Mouse (Mus musculus) midbrain, embryonic 15.5 days (tissue): ENCODE measurements at regions not wholly inside any gene's neighbourhood (a gene's known extent, or its start where the extent isn't known, plus 50 kb on each side); places are given as distances from the start of the nearest gene placed in this dataset.

Experiments used
- ATAC-seq: fragments of 200-750 bp; cut with Nextera tagmentation; replicated peaks from 2 replicates; pipeline ENCODE4 v1.8.0; 2017; ENCODE audit warnings: moderate TSS enrichment
- H3K27ac ChIP-seq: fragments of 300-500 bp; sonication (generic); 2 replicates; pipeline ENCODE4 v1.5.1; 2015; ENCODE audit warnings: mild to moderate bottlenecking, inconsistent platforms
- H3K27me3 ChIP-seq: fragments of 300-500 bp; sonication (generic); replicated peaks from 2 replicates; pipeline ENCODE4 v1.6.1; 2015; ENCODE audit warnings: inconsistent platforms
- H3K36me3 ChIP-seq: fragments of 300-500 bp; sonication (generic); replicated peaks from 2 replicates; pipeline ENCODE4 v1.6.1; 2015; ENCODE audit warnings: inconsistent platforms
- H3K4me1 ChIP-seq: fragments of 300-500 bp; sonication (generic); 2 replicates; pipeline ENCODE4 v1.6.1; 2015; ENCODE audit warnings: inconsistent platforms
- H3K4me2 ChIP-seq: fragments of 300-500 bp; sonication (generic); 2 replicates; pipeline ENCODE4 v1.6.1; 2015; ENCODE audit warnings: inconsistent platforms, mild to moderate bottlenecking, moderate library complexity
- H3K4me3 ChIP-seq: fragments of 300-500 bp; sonication (generic); 2 replicates; pipeline ENCODE4 v1.5.1; 2015; ENCODE audit warnings: mild to moderate bottlenecking, inconsistent platforms
- H3K9ac ChIP-seq: fragments of 300-500 bp; sonication (generic); 2 replicates; pipeline ENCODE4 v1.6.1; 2015; ENCODE audit warnings: mild to moderate bottlenecking, inconsistent platforms
- H3K9me3 ChIP-seq: fragments of 300-500 bp; sonication (generic); 2 replicates; pipeline ENCODE4 v1.6.1; 2016; ENCODE audit warnings: inconsistent platforms
- WGBS: fragments of 180-500 bp; shearing (Covaris S2); methylation state at CpG from one replicate; pipeline ENCODE4 v1.1.7; 2015; ENCODE audit warnings: mixed read lengths; 5-methylcytosine and 5-hydroxymethylcytosine counted together

DNA sequence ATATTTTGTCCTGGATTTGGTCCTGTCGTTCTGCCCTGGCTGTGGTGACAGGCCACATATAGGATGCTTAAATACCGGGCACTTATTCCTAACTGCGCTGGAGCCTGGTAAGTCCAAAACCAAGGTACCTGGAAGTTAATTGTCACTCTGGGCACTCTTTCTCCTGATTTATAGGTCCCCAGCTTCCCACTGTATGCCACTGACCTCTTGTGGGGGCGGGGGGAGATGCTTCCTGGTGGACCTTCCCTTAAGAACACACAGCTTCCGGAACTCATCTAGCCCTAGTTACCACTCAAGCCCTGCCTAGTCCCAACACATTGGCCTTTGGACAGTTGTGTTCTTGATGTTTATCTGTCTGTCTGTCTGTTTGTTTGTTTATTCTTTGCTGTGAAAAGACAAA lies 165.3 kb upstream of the Ppp2r2d start:
- no peak for ATAC-seq
- H3K36me3 ChIP-seq, result no peaks in the 10 kb centered on the region
- no peak overlapping the region for H3K9ac ChIP-seq
- no peaks in the 10 kb centered on the region for H3K27me3 ChIP-seq
- no peak overlapping the region for H3K4me3 ChIP-seq
- 81% methylated on average over 5 of the region's 5 CpGs for WGBS
- no peak overlapping the region for H3K4me2 ChIP-seq
- peaks cover 4% of the 10 kb centered on the region; the same call in 1 of the 2 replicates for H3K4me1 ChIP-seq
- no peaks in the 10 kb centered on the region for H3K9me3 ChIP-seq
- no peak overlapping the region for H3K27ac ChIP-seq

GRCm38 (mm10) chr7:138679575-138679974 lies 166.3 kb upstream of the Ppp2r2d start:
- Histone ChIP-seq H3K27ac (no peak overlapping the region), H3K4me3 (no peak overlapping the region), H3K27me3 (no peaks in the 10 kb centered on the region), H3K4me2 (no peak overlapping the region), H3K4me1 (peaks cover 4% of the 10 kb centered on the region; the same call in 1 of the 2 replicates), H3K9ac (no peak overlapping the region), H3K9me3 (no peaks in the 10 kb centered on the region), H3K36me3 (no peaks in the 10 kb centered on the region)
- 91% methylated on average over 2 of the region's 2 CpGs for WGBS
- no peak for ATAC-seq

DNA sequence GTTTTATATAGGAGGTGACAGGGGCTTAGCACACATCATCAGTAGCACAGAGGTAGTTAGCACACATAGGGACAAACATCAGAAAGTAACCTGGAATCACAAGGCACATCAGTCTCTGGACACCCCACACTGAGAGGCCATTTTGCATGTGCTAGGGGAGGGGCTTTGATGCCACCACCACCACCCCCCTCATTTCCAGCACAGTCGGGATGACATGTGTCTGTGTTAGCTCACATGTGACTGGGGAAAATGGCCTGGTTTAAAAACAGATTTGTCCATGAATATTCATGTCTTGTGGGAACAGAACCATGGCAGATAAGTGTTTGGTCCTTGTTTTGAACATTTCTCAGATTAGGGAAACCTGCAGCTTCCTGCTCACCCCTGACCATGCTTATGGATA lies 172.9 kb upstream of the Ppp2r2d start:
- Histone ChIP-seq H3K27ac (no peak overlapping the region), H3K9me3 (no peaks in the 10 kb centered on the region), H3K4me2 (no peak overlapping the region), H3K9ac (no peak overlapping the region), H3K36me3 (no peaks in the 10 kb centered on the region), H3K4me1 (peaks cover 17% of the 10 kb centered on the region), H3K4me3 (no peak overlapping the region), H3K27me3 (no peaks in the 10 kb centered on the region)
- no peak; the same call in 1 of the 2 replicates for ATAC-seq
- 12% methylated on average over 1 of the region's 1 CpGs for WGBS

DNA sequence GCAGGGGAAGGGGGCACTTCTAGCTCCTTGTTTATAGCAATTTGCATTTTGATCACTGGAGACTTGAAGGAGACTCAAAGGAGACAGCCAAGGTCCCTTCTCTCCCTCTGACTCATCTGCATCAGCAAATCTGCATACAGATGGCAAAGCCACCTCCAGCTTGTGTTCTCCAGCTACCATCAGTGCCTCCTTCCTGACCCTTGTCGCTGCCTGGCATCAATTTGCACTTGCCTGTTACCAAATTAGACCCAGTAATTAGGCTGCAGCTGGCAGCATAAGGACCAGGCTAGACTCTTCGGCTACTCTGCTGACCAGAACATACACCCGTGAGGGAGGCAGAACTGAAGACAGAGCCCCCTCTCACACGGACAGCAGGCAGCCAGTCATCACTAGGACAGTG lies 177.5 kb upstream of the Ppp2r2d start:
- no peaks in the 10 kb centered on the region for H3K36me3 ChIP-seq
- peak overlapping the region; percentile 12; the same call in 1 of the 2 replicates for H3K27ac ChIP-seq
- H3K27me3 ChIP-seq, result no peaks in the 10 kb centered on the region
- 25% methylated on average over 4 of the region's 4 CpGs for WGBS
- H3K4me3 ChIP-seq, result no peak overlapping the region
- H3K9ac ChIP-seq, result no peak overlapping the region
- 0 out of 2 replicates have a peak, but pooled peaks have one; percentile 42 for ATAC-seq
- H3K4me1 ChIP-seq, result peaks cover 18% of the 10 kb centered on the region
- no peak overlapping the region for H3K4me2 ChIP-seq
- H3K9me3 ChIP-seq, result no peaks in the 10 kb centered on the region

DNA sequence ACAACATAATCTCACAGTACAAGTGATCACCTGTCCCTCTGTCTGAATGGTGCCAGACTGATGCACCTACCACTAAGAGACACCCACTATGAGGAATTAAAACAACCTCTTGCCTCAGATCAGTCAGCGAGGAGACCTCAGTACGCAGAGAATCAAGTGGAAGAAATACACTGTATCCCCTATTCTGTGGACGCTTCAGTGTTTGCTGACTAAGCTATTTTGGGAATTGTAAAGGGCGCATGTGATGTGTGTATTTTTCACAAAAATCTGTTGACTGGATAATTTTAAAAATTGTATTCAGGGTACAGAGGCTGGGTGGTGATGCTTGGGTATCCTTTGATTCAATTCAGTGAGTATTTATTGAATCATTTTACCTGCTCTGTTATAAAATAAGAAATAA lies 185.8 kb upstream of the Ppp2r2d start:
- WGBS, result 85% methylated on average over 4 of the region's 4 CpGs
- Histone ChIP-seq H3K36me3 (no peaks in the 10 kb centered on the region), H3K4me2 (no peak overlapping the region), H3K4me1 (no peaks in the 10 kb centered on the region), H3K27ac (no peak overlapping the region), H3K9me3 (no peaks in the 10 kb centered on the region), H3K27me3 (no peaks in the 10 kb centered on the region), H3K4me3 (no peak overlapping the region), H3K9ac (no peak overlapping the region)
- no peak for ATAC-seq

DNA sequence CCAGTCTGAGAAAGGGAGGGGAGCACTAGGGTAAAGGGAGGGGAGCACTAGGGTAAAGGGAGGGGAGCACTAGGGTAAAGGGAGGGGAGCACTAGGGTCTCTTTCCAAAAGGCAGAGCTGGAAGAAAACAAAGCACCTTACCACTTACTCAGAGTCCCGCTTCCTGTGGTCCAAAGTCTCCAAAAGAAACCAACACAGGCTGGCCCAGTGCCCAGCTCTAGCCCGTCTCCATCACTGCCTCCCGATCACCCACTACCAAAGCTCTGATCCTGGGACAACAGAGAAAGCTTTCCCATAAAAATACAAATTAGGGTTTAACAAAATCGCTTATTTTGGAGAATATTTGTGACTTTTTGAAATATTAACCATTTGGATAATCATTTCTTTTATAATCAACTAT lies 188.4 kb upstream of the Ppp2r2d start:
- Histone ChIP-seq H3K4me3 (no peak overlapping the region), H3K4me2 (no peak overlapping the region), H3K4me1 (no peaks in the 10 kb centered on the region), H3K27me3 (no peaks in the 10 kb centered on the region), H3K27ac (no peak overlapping the region), H3K36me3 (no peaks in the 10 kb centered on the region), H3K9ac (no peak overlapping the region), H3K9me3 (no peaks in the 10 kb centered on the region)
- ATAC-seq, result no peak
- 73% methylated on average over 4 of the region's 4 CpGs for WGBS

DNA sequence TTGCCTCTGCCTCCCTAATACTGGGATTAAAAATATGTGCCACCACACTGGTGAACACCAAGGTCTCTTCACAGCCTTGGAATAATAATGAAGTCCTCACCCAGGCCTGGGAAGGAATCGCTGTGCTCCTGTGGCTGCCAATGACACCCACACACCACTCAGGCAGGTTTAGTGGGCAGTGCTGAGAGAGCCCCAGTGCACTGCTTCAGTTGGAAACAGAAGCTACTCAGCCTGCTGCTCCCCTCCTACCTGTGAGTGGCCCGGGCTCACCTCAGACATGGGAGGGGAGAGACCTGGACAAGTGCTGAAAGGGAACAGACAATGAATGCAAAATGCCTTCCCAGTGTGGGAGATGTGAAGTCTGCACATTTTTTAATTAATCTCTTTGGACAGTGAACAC lies 188.8 kb upstream of the Ppp2r2d start:
- Histone ChIP-seq H3K9ac (no peak overlapping the region), H3K4me3 (no peak overlapping the region), H3K9me3 (no peaks in the 10 kb centered on the region), H3K4me1 (no peaks in the 10 kb centered on the region), H3K27ac (no peak overlapping the region), H3K36me3 (no peaks in the 10 kb centered on the region), H3K4me2 (no peak overlapping the region), H3K27me3 (no peaks in the 10 kb centered on the region)
- 83% methylated on average over 2 of the region's 2 CpGs for WGBS
- ATAC-seq, result no peak

DNA sequence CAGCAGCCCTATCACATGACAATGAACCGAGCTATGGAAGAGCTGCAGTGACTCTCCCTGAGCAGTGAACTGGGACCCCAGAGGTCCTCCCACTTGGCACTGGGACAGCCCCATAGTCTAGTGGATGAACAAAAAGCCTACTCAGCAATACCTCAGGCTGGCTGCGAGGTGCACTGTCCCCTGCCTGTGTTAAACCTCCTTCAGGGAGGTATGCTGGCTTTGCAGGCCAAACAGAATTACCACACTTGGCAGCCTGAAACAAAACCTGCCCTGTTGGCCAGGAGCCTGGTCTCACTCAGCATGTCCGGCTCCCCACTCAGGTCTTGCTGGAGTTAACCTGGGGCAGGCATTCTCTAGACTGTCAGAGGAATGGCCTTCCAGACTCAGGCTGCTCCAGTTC lies 189.9 kb upstream of the Ppp2r2d start:
- Histone ChIP-seq H3K27ac (no peak overlapping the region), H3K4me2 (no peak overlapping the region), H3K27me3 (no peaks in the 10 kb centered on the region), H3K4me3 (no peak overlapping the region), H3K9me3 (no peaks in the 10 kb centered on the region), H3K9ac (no peak overlapping the region), H3K36me3 (no peaks in the 10 kb centered on the region), H3K4me1 (no peaks in the 10 kb centered on the region)
- ATAC-seq, result no peak
- 70% methylated on average over 3 of the region's 3 CpGs for WGBS

GRCm38 (mm10) chr7:138650946-138651345 lies 194.9 kb upstream of the Ppp2r2d start:
- Histone ChIP-seq H3K4me3 (no peak overlapping the region), H3K27ac (no peak overlapping the region)
- WGBS, result 87% methylated on average over 5 of the region's 5 CpGs

DNA sequence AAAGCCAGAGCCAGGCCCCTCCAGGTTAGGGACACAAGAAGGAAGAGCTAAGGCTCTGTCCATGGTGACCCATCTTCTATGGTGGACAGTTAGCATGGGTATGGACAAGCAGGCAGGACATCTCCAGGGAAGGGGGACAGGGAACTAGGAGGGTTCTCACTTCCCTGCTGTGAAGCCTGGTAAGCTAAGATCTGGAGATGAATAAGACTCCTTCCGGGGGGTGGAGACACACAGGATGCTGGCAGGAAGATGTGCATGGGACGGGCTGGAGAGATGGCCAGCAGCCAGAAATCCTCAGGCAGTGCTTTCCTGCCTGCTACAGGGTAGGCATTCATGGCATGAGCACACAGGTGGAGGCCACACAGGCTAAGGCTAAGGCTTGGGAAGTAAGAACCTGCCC lies 198.2 kb upstream of the Ppp2r2d start:
- Histone ChIP-seq H3K9me3 (no peaks in the 10 kb centered on the region), H3K27ac (no peak overlapping the region), H3K4me3 (no peak overlapping the region), H3K4me2 (no peak overlapping the region), H3K9ac (no peak overlapping the region), H3K27me3 (no peaks in the 10 kb centered on the region), H3K4me1 (no peaks in the 10 kb centered on the region), H3K36me3 (no peaks in the 10 kb centered on the region)
- 78% methylated on average over 2 of the region's 2 CpGs for WGBS
- no peak for ATAC-seq

More at GRCm38 (mm10) chr7:138650946-138651345, 194.9 kb upstream of the Ppp2r2d start:
- Histone ChIP-seq H3K4me2 (no peak overlapping the region), H3K27me3 (no peaks in the 10 kb centered on the region), H3K9ac (no peak overlapping the region), H3K36me3 (no peaks in the 10 kb centered on the region), H3K9me3 (no peaks in the 10 kb centered on the region), H3K4me1 (no peaks in the 10 kb centered on the region)
- no peak for ATAC-seq

- ATAC-seq, result no peak
- WGBS, result 74% methylated on average over 6 of the region's 6 CpGs
- H3K4me2 ChIP-seq, result no peak overlapping the region
- no peak overlapping the region for H3K9ac ChIP-seq
- no peaks in the 10 kb centered on the region for H3K27me3 ChIP-seq
- no peaks in the 10 kb centered on the region for H3K4me1 ChIP-seq
- no peaks in the 10 kb centered on the region for H3K9me3 ChIP-seq
- H3K27ac ChIP-seq, result no peak overlapping the region
- H3K36me3 ChIP-seq, result no peaks in the 10 kb centered on the region
- no peak overlapping the region for H3K4me3 ChIP-seq
Measured at GRCm38 (mm10) chr7:138640492-138641165, 205.2 kb upstream of the Ppp2r2d start.

- Histone ChIP-seq H3K4me1 (no peaks in the 10 kb centered on the region), H3K9me3 (no peaks in the 10 kb centered on the region), H3K4me2 (no peak overlapping the region), H3K36me3 (no peaks in the 10 kb centered on the region), H3K27me3 (no peaks in the 10 kb centered on the region), H3K9ac (no peak overlapping the region), H3K27ac (no peak overlapping the region), H3K4me3 (no peak overlapping the region)
- 87% methylated on average over 3 of the region's 3 CpGs for WGBS
- ATAC-seq, result no peak
Measured at GRCm38 (mm10) chr7:138639541-138639940, 206.3 kb upstream of the Ppp2r2d start.

DNA sequence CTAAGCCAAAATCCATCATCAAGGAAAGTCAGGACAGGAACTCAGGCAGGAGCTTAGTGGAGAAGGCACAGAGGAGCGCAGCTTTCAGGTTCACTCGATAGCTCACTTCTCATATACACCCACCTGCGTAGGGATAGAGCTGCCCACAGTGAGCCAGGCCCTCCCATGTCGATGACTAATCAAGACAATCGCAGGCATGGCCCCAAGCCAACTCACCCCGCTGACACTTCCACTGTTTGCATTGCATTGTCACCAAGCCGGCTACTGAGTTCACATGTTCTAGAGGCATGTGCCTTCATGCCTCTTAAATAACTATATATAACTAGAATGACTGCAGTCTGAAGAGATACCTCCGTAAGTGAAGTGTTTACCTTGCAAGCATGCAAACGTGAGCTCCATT lies 219.8 kb upstream of the Ppp2r2d start:
- Histone ChIP-seq H3K27ac (no peak overlapping the region), H3K4me1 (0 out of 2 replicates have a peak, but pooled peaks cover 5% of the 10 kb centered on the region), H3K9ac (no peak overlapping the region), H3K4me2 (no peak overlapping the region), H3K36me3 (no peaks in the 10 kb centered on the region), H3K9me3 (no peaks in the 10 kb centered on the region), H3K4me3 (no peak overlapping the region), H3K27me3 (no peaks in the 10 kb centered on the region)
- no peak for ATAC-seq
- 89% methylated on average over 9 of the region's 9 CpGs for WGBS
